Mouse (Mus musculus): Measurements from ENCODE around the gene Plekhg1.

DNA sequence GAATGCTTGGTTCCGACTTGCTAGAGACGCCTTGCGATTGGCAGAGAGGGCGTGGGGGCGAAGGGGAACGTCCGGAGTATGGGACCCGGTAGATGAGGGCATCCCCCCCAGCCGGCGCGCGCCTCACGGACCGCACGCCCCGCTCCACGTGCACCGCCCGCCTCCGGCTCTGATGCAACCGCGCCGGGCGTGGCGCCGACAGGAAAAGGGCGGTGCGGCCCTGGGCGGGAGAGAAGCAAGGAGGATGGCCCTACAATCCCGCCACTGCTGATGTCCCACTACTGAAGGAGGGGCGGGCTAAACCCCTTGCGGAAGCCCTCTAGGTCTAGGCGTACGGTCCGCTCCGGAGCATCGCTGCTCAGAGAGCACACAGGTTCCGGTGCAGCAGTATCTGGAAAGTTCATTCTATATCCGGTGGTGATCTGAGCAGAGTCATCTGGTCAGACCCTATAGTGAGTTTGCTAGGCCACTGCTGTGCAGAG is 233.5 kb downstream of the Plekhg1 start:
- TF ChIP-seq CTCF (IDR thresholded peaks at IDR 0.05; ENCODE audit: low read depth, low read length): no peak
- TF ChIP-seq POLR2A (IDR thresholded peaks at IDR 0.05; ENCODE audit: insufficient read depth, low read length): no peak

All from ES-Bruce4 (cell line).